Mouse (Mus musculus) neural tube, embryonic 10.5 days (tissue): Measurements from ENCODE around the gene Olfr370.
A peak's percentile ranks its signal among the peaks of the same experiment; 100 is the strongest.
"Not testable (repeated sequence)": the region's sequence is repeated elsewhere in the genome, so short reads cannot be mapped to it uniquely, and the experiment has no call there.

ENCODE experiments used
- DNase-seq: peaks from one replicate; pipeline ENCODE4 v3.0.0-alpha.2; 2017; ENCODE audit warnings: low spot score; ENCODE audit errors: extremely low spot score

The Olfr370 gene

DNA sequence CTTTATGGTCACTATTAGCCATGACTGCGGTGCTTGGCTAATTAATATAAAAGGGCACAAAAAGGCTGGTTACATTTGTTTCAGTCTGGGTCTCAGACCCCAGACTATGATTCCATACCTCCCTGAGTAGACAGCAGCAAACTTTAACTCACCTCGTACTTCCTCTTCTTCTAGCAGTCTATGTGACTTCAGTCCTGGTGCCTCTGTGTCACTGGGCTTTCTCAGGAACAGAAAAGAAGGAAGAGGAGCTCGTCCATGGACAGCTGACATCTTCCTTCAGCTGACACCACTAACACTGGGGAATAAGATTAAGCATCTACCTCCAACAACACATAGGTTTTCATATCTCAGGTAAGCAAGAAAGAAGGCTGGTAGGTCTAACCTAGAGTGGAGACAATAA is at the start of gene Olfr370:
TSS of gene Olfr370 (plus strand) at position 45 of the 400 bp plus-strand sequence.
- DNase-seq, result no peak

DNA sequence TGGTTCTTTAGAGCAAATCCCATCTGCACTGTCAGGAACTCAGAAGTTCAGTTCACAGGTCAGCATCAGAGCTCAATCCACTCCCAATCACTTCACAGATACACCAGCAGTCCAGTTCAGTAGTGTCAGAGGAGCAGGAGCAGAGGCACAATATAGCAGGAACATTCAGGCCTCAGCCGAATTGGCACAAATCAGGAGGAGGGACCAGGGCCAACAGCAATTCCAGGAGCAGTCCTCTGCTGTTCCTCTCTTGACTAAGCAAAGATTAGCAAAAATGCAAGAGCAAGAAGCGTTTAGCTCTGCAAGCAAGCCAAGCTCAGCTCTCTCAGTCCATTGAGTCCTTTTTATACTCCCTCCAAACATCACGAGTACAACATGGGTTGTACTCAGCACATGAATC is 23.9 kb upstream of the Olfr370 start:
- no peak for DNase-seq

DNA sequence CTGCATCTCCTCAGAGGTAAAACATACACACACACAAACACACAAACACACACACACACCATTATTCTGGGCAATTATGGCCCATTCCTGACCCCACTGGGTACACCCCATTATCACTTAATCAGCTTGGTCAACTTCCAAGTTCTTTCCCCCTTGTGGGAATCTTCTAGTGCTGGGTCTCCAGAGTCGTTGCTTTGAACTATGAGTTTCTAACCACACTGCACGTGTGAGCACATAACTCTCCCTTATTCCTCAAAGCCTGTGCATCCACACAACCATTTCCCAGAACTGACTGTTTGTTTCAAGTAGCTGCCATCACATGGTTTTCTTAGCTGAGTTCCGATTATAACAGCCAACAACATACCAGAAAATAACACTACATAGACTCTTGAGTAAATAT is 15.1 kb upstream of the Olfr370 start:
- no peak for DNase-seq

DNA sequence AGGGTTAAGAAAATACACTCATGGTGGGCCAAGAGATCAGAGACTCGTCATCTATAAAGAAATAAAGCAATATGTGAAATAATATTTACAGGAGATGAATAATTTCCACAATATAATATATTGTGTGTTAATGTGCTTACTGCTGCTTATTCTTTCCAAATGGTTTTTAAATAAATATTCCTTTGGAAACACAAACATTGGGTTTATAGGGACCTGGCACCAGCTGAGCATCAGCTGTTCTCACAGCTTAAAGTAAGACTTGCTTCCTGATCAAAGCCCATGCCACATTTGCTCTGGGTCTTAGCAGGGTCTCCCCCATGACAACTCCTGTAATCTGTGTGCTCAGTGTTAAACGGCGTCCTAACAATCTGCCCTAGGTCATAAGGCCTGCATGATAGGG is 14.7 kb upstream of the Olfr370 start:
- not testable (repeated sequence) for DNase-seq

DNA sequence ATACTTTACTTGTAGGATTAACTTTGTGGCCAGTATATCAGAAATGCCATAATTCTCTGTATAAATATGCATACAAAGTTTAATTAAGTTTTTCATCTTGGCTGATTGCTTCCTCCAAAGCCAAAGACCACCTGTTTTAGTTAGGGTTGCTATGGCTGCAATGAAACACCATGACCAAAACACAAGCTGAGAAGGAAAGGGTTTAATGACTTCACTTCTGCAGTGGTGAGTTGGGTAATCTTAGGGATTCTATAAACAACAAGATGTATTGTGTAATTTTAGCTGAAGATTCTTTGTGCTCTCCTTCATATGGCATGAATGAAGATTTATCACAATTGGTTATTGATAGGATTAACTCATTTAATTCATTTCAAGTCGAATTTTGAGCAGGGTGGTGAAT is 14.3 kb upstream of the Olfr370 start:
- DNase-seq, result no peak

DNA sequence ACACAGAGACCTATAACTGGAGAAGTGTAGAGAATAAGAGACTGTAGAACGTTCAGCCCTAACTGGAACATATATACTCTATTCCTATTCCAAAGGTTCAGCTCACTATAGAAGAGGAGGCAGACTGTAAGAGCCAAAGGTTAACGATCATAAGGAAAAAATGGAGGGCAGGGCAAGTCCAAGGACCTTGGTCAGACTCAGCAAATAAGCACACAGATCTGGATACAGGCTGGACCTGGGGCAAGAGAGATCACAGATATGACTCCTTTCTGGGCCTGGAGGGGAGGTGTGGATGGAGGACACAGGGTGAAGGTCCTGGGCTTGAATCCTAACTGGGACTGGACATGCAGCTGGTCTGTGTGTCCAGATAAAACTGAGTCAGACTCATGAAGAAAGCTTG is 778 bp upstream of the Olfr370 start:
- no peak for DNase-seq

DNA sequence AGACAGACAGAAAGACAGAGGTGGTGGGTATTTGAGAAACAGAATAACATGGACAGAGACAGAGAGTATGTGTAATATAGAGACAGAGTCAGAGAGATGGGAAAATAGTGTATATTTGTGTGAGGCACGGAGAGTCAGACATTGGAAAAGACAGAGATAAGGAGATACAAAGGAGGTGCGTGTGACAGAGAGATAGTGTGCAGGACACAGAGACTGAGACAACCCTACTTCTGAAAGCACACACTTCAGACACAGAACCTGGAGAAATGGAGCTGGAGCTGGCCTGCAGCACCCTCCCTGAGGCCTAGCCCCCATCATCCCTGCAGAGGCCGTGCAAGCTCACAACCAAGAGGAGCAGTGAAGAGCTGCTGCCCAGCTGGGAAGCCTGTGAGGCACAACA is 27.1 kb downstream of the Olfr370 start:
- DNase-seq, result no peak

DNA sequence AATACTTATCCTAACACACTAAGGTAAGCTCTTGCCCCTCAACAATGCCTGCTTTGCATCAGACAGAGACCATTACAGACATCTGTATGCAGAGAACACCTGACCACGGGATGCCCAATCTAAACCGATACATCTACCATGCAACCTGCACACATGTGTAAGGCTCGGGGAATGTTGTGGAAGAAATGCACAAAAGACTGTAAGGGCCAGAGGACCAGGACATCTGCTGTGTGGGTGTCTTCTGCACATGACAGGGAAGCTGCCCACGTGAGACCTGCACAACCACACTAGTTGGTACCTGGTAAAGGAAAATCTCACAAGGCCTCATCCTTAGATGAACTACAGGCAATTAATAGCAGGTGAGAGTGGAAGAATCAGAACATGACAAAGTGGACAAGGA is 27.7 kb downstream of the Olfr370 start:
- DNase-seq, result no peak

DNA sequence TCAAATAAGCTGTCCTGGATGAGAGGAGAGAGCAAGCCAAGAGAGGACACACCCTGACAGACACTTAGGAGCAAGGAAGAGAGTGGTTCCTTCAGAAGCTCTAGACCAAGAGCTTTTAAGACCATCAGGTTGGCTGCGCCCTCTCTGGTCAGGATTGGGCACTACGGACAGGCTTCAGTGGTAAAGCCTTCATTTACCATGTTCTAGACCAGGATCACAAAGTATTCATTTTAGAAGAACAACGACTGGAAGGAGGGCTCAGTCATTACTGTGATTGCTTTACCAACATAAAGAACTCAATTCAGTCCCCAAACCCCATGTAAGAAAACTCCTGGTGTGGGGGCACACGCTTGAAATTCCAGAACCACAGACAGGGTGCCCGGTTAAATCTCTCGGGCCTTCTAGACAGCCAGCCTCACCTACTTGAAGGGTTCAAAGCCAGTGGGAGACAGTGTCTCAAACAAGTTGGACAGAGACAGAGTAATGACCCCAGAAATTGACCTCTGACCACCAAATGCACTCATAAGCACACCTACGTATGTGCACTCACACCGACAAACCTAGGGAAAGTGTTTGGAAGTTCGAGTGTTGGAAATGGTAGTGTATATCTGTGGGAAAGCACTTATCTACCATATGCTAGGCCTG is 30.3 kb downstream of the Olfr370 start:
- DNase-seq, result peak; percentile 13

DNA sequence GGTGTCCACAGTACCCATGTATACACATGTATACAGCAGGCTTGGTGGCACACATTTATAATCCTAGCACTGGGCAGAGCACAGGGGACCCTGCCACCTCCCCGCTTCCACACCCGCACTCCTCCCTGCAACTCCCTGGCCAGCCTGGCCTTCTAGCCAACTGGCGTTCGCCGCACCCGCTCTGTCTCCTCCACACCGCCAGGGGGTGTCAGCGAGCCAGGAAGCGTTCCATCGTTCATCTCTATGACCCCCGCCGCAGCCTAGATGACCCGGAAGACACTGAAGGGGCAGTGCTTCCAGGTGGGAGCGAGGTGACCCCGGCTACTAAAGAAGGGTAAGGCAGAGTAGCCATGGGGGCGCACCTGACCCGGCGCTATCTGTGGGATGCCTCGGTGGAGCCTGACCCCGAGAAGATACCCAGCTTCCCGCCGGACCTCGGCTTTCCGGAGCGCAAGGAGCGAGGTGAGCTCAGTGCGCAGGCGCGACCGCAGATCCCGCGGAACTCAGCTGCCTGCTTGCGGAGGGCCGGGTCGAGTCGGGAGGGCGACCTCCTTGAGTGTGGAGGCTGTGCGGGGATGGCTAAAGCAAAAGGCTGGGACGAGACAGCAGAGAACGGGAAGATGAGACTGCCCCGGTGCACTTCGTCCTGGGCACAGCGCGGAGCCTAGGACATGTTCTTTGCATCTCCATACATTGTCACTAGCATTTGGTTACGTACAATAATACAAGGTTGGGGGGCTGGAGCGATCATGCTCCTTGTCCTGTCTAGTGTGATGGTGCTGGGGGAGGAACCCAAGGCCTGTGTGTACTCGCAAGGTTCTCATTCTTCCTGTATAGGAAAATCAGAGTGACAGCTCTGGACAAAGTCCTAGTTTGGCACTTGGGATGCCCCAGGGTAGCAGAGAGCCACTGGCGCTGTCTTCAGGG is 31.2 kb downstream of the Olfr370 start, which contains the start of gene Ndufb7:
TSS of gene Ndufb7 (plus strand) at position 203 of the 927 bp plus-strand sequence.
- peak; percentile 97 for DNase-seq

DNA sequence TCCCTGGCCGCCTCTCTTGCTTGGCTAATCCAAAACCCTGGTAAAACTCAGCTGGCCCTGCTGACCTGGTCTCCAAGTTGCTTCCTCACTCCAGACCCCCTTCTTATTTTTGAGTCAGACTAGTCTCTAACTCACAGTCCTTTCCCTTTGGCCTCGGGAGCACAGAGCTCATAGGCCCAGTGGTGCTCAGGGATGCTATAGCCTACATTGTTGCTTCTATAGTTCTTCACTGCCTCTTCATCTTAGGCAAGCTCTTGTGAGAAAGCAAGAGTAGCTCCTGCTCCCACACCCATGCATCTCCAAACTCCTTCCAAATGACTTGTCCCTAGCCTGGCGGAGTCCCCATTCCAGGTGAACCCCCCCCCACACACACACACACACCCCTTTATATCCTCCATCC is 32.1 kb downstream of the Olfr370 start:
- DNase-seq, result peak; percentile 13

DNA sequence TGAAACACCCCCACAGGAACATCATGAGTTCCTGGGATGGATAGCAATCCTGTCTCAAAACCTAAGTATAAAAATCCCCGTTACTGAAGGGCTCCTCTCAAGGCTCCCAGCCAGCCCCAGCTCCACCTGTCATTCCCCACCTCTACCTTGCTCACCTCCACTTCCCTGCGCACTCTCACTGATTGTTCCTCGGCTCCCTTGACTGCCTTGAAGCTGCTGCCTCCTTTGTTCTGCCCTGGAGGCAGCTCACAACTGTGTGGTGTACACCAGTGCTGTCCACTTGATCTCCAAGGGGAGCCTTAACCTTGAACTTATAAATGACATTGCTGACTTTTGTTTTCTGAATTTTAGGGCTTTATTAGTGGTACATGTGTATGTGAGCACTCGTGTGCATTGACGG is 32.5 kb downstream of the Olfr370 start:
- DNase-seq, result no peak

DNA sequence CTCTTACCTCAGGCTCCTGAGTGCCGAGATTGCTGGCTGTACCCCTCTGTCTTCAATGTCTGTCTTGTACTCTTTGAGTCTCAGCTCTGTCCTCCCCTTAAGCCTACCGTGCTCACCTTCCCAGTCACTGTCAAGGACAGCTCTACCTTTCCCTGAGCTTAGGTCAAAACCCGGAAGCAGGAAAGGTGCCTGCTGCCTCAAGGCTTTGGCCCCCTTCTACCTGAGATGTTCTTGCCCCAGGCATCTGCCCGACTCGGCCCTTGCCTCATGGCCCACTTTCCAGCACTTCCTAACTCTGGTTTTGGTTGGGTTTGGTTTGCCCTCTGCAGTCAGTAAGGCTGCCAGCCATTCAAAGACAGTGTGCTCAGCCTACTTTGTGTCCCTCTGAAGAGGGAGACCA is 33.2 kb downstream of the Olfr370 start:
- DNase-seq, result peak; percentile 13

DNA sequence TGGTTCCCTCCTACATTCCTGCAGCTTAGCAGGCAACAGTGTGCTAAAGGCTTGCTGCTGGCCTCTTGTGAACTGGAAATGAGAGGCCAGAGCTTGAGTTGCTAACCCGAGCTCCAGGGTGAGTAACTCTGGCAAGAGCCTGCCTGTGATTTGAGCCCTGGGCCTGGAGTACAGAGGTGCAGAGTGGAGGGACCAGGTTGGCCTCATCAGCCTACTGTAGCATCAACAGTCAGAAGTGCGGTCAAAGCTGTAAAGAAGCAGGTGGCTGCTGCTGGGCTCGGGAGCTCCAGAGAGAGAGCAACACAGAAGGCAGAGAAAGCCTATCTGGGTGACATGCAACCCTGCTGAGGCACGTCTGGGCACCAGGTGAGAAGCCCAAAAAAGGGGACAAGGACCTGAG is 33.6 kb downstream of the Olfr370 start:
- no peak for DNase-seq

DNA sequence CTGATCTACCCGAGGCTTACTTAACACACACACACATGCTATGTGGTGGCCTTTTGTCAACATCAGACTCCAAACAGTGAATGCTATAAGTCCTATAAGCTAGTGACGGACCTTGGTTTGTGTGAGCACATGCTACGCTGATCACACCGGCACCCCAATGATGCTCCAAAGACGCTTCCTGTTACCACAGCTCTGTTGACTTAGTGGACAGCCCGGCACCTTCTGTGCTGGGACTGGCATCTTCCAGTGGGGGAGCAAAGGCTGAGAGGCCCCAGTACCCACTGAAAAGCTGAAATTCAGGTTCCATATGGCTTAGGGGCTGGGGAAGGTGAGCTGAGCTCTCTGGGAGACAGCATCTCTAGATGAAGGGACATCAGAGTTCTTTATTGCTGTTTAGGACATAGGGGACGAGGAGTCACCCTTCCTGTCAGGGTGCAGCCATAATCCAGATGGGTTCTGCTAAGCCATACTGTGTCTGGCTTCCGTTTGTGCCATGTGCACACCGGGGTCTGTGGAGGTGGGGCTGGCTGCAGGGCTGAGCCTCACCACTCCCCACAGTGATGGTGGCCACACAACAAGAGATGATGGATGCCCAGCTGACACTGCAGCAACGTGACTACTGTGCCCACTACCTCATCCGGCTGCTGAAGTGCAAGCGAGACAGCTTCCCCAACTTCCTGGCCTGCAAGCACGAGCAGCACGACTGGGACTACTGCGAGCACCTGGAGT is 34.9 kb downstream of the Olfr370 start:
- peak; percentile 13 for DNase-seq

DNA sequence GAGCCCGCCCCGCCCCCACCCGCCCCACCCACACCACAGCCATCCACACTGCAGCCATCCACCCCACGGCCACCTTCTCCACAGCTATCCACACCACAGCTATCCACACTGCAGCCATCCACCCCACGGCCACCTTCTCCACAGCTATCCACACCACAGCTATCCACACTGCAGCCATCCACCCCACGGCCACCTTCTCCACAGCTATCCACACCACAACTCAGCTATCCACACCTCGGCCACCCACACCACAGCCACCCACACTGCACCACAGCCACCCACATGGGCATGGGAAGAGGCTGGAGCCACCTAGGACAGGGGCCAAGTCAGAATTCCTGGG is 35.4 kb downstream of the Olfr370 start:
- DNase-seq, result not testable (repeated sequence)

DNA sequence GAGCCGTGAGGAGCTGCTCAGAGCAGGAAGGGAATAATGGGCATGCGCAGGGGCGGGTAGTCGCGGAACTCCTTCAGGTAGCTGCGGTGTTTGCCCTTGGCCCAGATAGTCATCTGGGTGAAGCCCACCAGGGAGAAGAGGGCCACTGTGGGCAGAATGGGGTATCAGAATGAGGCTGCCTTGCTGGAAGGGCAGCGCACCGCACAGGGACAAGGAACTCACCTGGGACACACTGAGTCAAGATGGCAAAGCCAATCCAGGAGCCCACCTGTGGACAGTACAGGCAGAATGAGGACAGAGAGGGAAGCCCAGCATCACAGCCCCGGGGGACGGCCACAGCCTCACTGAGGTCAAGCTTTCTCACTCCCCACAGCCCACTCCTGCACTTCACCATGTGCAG is 36.2 kb downstream of the Olfr370 start:
- no peak for DNase-seq

DNA sequence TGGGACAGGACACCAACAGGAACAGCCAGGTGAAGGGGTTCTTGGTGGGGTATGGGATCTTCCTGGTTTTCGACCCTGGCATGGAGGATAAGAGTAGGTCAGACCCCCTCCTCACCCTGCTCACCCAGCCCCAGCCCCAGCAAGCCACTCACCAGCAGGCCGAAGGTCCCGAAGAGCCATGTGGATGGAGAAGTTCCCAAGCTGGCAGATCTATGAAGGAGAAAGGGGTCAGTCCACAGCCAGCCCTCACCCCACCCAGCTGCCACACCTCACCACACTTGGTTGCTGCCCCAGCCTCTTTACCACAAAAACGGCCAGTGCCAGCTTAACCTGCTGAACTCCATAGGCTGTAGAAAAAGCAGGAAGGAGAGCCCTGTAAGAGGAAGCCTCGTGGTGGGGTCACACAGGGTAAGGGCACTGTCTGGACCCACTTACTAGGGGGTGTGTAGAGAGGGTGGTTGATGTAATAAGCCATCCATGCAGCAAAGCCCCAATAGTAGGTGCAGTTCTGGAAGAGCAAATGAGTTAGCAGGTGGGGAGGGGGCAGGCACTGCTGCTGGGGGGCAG is 36.7 kb downstream of the Olfr370 start:
- DNase-seq, result no peak

DNA sequence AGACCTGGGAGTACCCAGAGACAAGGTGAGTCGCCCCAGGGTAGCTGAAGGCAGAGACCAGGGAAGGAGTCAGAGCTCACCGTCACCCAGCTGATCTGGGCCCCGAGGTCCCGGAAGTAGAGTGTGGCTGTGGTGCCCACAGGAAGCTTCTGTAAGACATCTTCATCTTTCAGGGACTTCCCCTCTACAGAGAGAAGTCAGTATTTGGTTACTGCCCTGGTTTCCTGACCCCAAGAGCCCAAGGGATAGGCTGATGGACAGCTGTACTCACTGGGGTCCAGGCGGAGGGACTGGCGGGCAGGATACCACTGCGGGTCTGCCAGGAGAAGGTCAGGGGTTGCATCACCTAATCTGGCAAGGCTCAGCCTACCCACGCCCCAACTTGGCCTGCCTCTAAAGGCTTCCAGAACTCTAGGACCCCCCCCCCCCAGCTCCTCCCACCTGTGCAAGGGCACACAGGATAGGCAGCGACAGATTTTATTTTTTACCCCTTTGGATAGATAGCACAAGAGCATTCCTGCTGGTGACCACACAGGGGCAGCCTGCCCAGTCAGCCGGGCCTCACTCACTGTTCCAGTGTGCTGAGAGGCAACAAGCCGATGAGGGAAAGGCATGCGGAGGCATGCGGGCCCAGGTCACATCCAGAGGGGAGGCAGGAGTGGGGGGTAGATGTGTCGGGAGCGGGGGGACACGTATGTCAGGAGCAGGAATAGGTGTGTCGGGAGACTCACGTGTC is 37.7 kb downstream of the Olfr370 start:
- no peak for DNase-seq

DNA sequence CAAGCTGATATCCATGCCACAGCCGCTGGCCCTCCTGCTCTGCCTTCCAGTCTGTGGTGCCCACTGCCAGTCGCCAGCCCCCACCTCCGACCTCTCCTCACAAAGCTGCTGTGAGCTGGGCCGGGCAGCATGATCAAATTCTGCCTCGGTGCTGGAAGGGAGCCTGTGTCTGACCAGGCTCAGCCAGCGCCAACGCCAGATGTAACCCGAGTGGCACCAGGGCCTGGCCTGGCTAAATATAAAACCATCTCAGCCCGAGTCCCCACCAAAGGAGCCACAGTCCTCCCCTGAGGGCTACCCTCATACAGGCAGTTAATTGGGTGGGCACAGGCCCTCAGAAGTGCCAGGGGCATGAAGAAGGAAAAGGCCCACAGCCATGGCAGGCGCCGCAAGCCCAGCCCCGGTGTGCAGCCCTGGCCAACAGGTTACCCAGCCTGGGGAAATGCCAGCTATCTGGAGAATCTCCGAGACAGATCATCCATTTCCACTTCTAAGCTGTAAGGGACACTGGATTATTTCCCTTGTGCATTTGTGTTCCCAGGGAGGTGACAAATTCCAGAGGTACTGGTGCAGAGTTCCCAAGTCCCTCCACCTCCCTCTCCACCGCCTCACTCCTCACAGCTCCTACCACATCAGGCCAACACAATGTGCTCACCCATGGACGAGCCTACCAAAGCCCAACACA is 39.2 kb downstream of the Olfr370 start:
- DNase-seq, result no peak
